Mouse (Mus musculus) limb, embryonic 15.5 days (tissue): ENCODE results near the gene Metrnl. TPM values are rescaled to one million over a fixed set of nuclear protein-coding genes. Genes with fewer than 3 reads are reported as not detected.
A peak's percentile ranks its signal among the peaks of the same experiment; 100 is the strongest.
"Not testable (repeated sequence)": the region's sequence is repeated elsewhere in the genome, so short reads cannot be mapped to it uniquely, and the experiment has no call there.

Experiments
- ATAC-seq: fragments of 200-750 bp; cut with Nextera tagmentation; 2 replicates; pipeline ENCODE4 v1.8.0; 2017; ENCODE audit warnings: low read depth, moderate TSS enrichment; ENCODE audit not compliant: insufficient number of reproducible peaks, low FRiP score, low TSS enrichment
- H3K27ac ChIP-seq: fragments of 300-500 bp; sonication (generic); 2 replicates; pipeline ENCODE4 v1.5.1; 2015; ENCODE audit warnings: moderate library complexity, mild to moderate bottlenecking, inconsistent platforms
- H3K27me3 ChIP-seq: fragments of 300-500 bp; sonication (generic); 2 replicates; pipeline ENCODE4 v1.6.1; 2015; ENCODE audit warnings: inconsistent platforms
- H3K36me3 ChIP-seq: fragments of 300-500 bp; sonication (generic); 2 replicates; pipeline ENCODE4 v1.6.1; 2015; ENCODE audit warnings: inconsistent platforms
- H3K4me1 ChIP-seq: fragments of 300-500 bp; sonication (generic); 2 replicates; pipeline ENCODE4 v1.6.1; 2015; ENCODE audit warnings: inconsistent platforms
- H3K4me2 ChIP-seq: fragments of 300-500 bp; sonication (generic); 2 replicates; pipeline ENCODE4 v1.6.1; 2015; ENCODE audit warnings: mild to moderate bottlenecking, inconsistent platforms
- H3K4me3 ChIP-seq: fragments of 300-500 bp; sonication (generic); 2 replicates; pipeline ENCODE4 v1.5.1; 2015; ENCODE audit warnings: mild to moderate bottlenecking, inconsistent platforms
- H3K9ac ChIP-seq: fragments of 300-500 bp; sonication (generic); 2 replicates; pipeline ENCODE4 v1.6.1; 2015; ENCODE audit warnings: inconsistent platforms
- H3K9me3 ChIP-seq: fragments of 300-500 bp; sonication (generic); 2 replicates; pipeline ENCODE4 v1.6.1; 2016; ENCODE audit warnings: inconsistent platforms
- WGBS: fragments of 180-500 bp; shearing (Covaris S2); methylation state at CpG from one replicate; pipeline ENCODE4 v1.1.7; 2015; 5-methylcytosine and 5-hydroxymethylcytosine counted together
- polyA plus RNA-seq: library from polyadenylated mRNA; unstranded; fragments of >200 nt; fragmentation: Nextera tagmentation; extraction: Ambion mirVana; gene quantifications from 2 replicates; pipeline ENCODE4 v1.2.1, GENCODE M21; 2015

The Metrnl gene
- 77.1 and 79.7 TPM in 2 replicates for polyA plus RNA-seq

- no peaks in the 10 kb centered on the region for H3K27me3 ChIP-seq
These were observed at the start of gene Metrnl for GRCm38 (mm10) chr11:121701244-121701643. TSS of gene Metrnl (plus strand) at chr11:121701544.

GRCm38 (mm10) chr11:121651556-121651955 is 49.8 kb upstream of the Metrnl start:
- Histone ChIP-seq H3K9me3 (no peaks in the 10 kb centered on the region), H3K4me3 (no peak overlapping the region), H3K36me3 (peaks cover 17% of the 10 kb centered on the region; the same call in 1 of the 2 replicates), H3K27ac (no peak overlapping the region), H3K9ac (no peak overlapping the region), H3K4me2 (no peak overlapping the region), H3K27me3 (no peaks in the 10 kb centered on the region), H3K4me1 (no peaks in the 10 kb centered on the region)
- WGBS, result 93% methylated on average over 9 of the region's 9 CpGs
- no peak for ATAC-seq

More at GRCm38 (mm10) chr11:121701244-121701643, at the start of gene Metrnl:
- Histone ChIP-seq H3K4me2 (peak within 1 kb of the TSS; percentile 95), H3K36me3 (no peaks in the 10 kb centered on the region), H3K9me3 (no peaks in the 10 kb centered on the region), H3K4me3 (peak within 1 kb of the TSS; percentile 85), H3K9ac (peak within 1 kb of the TSS; percentile 73), H3K27ac (peak within 1 kb of the TSS; percentile 91), H3K4me1 (peaks cover 34% of the 10 kb centered on the region)
- no peak for ATAC-seq
- WGBS, result 85% methylated on average over 5 of the region's 5 CpGs

GRCm38 (mm10) chr11:121651983-121652382 is 49.4 kb upstream of the Metrnl start:
- H3K9ac ChIP-seq, result no peak overlapping the region
- H3K27me3 ChIP-seq, result no peaks in the 10 kb centered on the region
- H3K4me2 ChIP-seq, result no peak overlapping the region
- no peaks in the 10 kb centered on the region for H3K9me3 ChIP-seq
- ATAC-seq, result no peak
- no peak overlapping the region for H3K4me3 ChIP-seq
- 88% methylated on average over 5 of the region's 5 CpGs for WGBS
- H3K27ac ChIP-seq, result no peak overlapping the region
- H3K4me1 ChIP-seq, result no peaks in the 10 kb centered on the region
- peaks cover 17% of the 10 kb centered on the region; the same call in 1 of the 2 replicates for H3K36me3 ChIP-seq

- no peak overlapping the region for H3K4me2 ChIP-seq
- H3K4me1 ChIP-seq, result no peaks in the 10 kb centered on the region
- no peak overlapping the region for H3K27ac ChIP-seq
- H3K27me3 ChIP-seq, result no peaks in the 10 kb centered on the region
- H3K9me3 ChIP-seq, result no peaks in the 10 kb centered on the region
- WGBS, result 58% methylated on average over 10 of the region's 10 CpGs
- no peak overlapping the region for H3K9ac ChIP-seq
- no peak overlapping the region for H3K4me3 ChIP-seq
- ATAC-seq, result no peak
- H3K36me3 ChIP-seq, result peaks cover 17% of the 10 kb centered on the region; the same call in 1 of the 2 replicates
These were observed 48.6 kb upstream of the Metrnl start for GRCm38 (mm10) chr11:121652547-121653305.

- Histone ChIP-seq H3K9ac (no peak overlapping the region), H3K4me1 (no peaks in the 10 kb centered on the region), H3K4me3 (no peak overlapping the region), H3K36me3 (peaks cover 12% of the 10 kb centered on the region; the same call in 1 of the 2 replicates), H3K9me3 (no peaks in the 10 kb centered on the region), H3K27me3 (no peaks in the 10 kb centered on the region), H3K27ac (no peak overlapping the region), H3K4me2 (no peak overlapping the region)
- ATAC-seq, result no peak
- WGBS, result 91% methylated on average over 4 of the region's 4 CpGs
These were observed 47.7 kb upstream of the Metrnl start for GRCm38 (mm10) chr11:121653631-121654030.

GRCm38 (mm10) chr11:121654406-121654945 is 46.9 kb upstream of the Metrnl start:
- no peak overlapping the region for H3K4me3 ChIP-seq
- H3K9ac ChIP-seq, result no peak overlapping the region
- peaks cover 8% of the 10 kb centered on the region; the same call in 1 of the 2 replicates for H3K36me3 ChIP-seq
- no peaks in the 10 kb centered on the region for H3K4me1 ChIP-seq
- no peak overlapping the region for H3K4me2 ChIP-seq
- ATAC-seq, result no peak
- 0 out of 2 replicates have a peak overlapping the region, but pooled peaks have one; percentile 6 for H3K27ac ChIP-seq
- H3K27me3 ChIP-seq, result no peaks in the 10 kb centered on the region
- H3K9me3 ChIP-seq, result no peaks in the 10 kb centered on the region
- 62% methylated on average over 9 of the region's 9 CpGs for whole genome bisulfite sequencing

- Histone ChIP-seq H3K36me3 (peaks cover 6% of the 10 kb centered on the region; the same call in 1 of the 2 replicates), H3K4me3 (no peak overlapping the region), H3K27ac (0 out of 2 replicates have a peak overlapping the region, but pooled peaks have one; percentile 6), H3K4me1 (no peaks in the 10 kb centered on the region), H3K9ac (no peak overlapping the region), H3K4me2 (no peak overlapping the region), H3K9me3 (no peaks in the 10 kb centered on the region), H3K27me3 (no peaks in the 10 kb centered on the region)
- no peak for ATAC-seq
- WGBS, result 64% methylated on average over 6 of the region's 6 CpGs
These were observed 46.1 kb upstream of the Metrnl start for GRCm38 (mm10) chr11:121655166-121655806.

GRCm38 (mm10) chr11:121655807-121656511 is 45.4 kb upstream of the Metrnl start:
- H3K9me3 ChIP-seq, result no peaks in the 10 kb centered on the region
- H3K4me1 ChIP-seq, result no peaks in the 10 kb centered on the region
- H3K27me3 ChIP-seq, result no peaks in the 10 kb centered on the region
- WGBS, result 72% methylated on average over 6 of the region's 6 CpGs
- H3K36me3 ChIP-seq, result 0 out of 2 replicates have a peak, but pooled peaks cover 5% of the 10 kb centered on the region
- no peak overlapping the region for H3K27ac ChIP-seq
- no peak for ATAC-seq
- H3K9ac ChIP-seq, result no peak overlapping the region
- no peak overlapping the region for H3K4me3 ChIP-seq
- H3K4me2 ChIP-seq, result no peak overlapping the region

GRCm38 (mm10) chr11:121658151-121658550 is 43.2 kb upstream of the Metrnl start:
- Histone ChIP-seq H3K4me3 (no peak overlapping the region), H3K9ac (no peak overlapping the region), H3K27ac (no peak overlapping the region), H3K4me2 (no peak overlapping the region), H3K9me3 (no peaks in the 10 kb centered on the region), H3K36me3 (peaks cover 10% of the 10 kb centered on the region; the same call in 1 of the 2 replicates), H3K27me3 (no peaks in the 10 kb centered on the region), H3K4me1 (no peaks in the 10 kb centered on the region)
- ATAC-seq, result no peak
- 43% methylated on average over 1 of the region's 1 CpGs for WGBS

GRCm38 (mm10) chr11:121660604-121661003 is 40.7 kb upstream of the Metrnl start:
- not testable (repeated sequence) for H3K4me3 ChIP-seq, H3K27ac ChIP-seq, H3K27me3 ChIP-seq, H3K9ac ChIP-seq, H3K4me1 ChIP-seq, ATAC-seq, H3K4me2 ChIP-seq, H3K9me3 ChIP-seq
- peaks cover 18% of the 10 kb centered on the region for H3K36me3 ChIP-seq
- 89% methylated on average over 2 of the region's 2 CpGs for WGBS

GRCm38 (mm10) chr11:121661116-121661515 is 40.2 kb upstream of the Metrnl start:
- no peak for ATAC-seq
- no peak overlapping the region for H3K4me2 ChIP-seq
- H3K36me3 ChIP-seq, result peaks cover 18% of the 10 kb centered on the region
- H3K27ac ChIP-seq, result no peak overlapping the region
- 90% methylated on average over 2 of the region's 2 CpGs for WGBS
- H3K4me3 ChIP-seq, result no peak overlapping the region
- no peaks in the 10 kb centered on the region for H3K9me3 ChIP-seq
- H3K9ac ChIP-seq, result no peak overlapping the region
- no peaks in the 10 kb centered on the region for H3K27me3 ChIP-seq
- no peaks in the 10 kb centered on the region for H3K4me1 ChIP-seq
